Mouse (Mus musculus): ENCODE measurements around the gene Prdm2.

The Prdm2 gene

DNA sequence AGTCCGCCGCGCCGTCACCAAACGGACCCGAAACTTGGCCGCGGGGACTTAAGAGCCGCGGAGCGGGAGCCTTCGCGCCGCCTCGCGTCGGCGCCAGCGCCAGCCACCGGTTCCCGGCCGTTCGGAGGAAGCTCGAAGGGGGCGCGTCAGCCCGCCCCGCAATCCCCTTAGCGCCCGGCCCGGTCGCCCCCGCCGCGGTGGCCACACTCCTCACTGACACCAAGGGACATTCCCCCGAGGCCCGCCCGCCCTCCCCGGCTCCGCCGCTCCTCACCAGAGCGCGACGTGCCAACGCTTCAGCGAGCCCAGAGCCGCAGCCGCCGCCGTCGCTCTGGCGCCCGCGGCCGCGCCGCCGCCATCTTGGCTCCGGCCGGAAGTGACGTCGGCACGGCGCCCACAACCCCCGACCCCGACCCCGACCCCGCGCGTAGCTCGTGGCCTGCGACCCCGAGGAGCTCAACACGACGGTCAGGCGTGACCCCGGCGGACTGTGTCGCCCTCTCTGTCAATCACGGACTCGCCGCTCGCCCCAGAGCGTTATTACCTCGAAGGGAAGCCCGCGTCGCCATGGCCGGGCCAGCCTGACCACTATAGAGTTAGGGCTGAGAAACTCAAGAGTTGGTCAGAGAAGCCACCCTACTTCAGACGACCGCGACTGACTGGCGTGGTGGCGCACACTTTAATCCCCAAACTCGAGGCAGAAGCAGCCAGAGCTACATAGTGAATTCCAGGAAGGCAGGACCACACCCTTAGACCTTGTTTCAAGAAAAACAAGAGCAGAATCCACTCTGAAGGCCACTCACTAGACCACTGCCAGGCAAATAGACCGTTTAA lies at the start of gene Prdm2:
Prdm2 (minus strand) TSS at position 655 of the 834 bp plus-strand sequence.
- peak; percentile 47 to 49 for DNase-seq (ENCODE audit: low spot score in 2 of 2)

DNA sequence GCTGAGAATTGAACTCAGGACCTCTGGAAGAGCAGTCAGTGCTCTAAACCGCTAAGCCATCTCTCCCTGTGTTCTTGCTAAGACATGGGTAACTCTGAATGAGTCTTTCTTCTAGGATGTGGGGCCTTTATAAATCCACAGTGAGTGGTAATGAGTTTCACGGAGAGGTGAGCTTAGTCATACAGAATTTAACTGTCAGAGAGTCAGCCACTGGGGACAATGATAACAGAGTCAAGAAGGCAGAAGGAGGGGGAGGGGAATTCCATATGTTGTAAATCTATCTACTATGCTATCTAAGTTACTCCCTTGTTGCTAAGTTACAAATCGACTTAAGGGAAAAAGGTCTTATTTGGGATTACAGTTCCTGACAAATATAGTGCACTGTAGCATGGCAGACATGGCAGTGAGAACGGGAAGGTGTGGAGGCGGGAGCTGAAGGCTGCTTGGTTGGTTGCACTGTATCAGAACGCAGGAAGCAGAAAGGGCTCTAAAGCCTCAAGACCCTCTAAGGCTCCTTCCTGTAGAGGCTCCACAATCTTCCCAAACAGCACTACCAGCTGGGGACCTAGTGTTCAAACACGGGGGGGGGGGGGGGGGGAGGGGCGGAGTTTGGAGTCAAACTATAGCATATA lies 47.0 kb upstream of the Prdm2 start:
- DNase-seq (ENCODE audit: low spot score in 2 of 2) = no peak

DNA sequence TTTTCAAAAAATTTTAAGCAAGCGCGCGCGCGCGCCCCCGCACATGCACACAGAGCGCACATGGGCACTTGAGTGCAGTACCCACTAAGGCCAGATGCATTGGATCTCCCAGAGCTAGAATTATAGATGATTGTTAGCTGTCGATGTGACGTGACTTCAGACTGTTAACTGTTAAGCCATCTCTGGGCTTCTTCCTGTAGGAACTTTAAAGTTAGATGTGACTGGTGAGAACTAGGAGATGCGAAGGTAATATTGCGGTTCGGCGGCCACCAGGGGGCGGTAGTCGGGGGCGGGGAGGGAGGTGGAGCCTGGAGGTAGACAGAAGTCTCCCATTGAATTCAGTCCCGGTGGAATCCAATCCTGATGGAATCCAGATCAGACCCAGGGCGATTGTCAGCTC lies 45.7 kb upstream of the Prdm2 start:
- DNase-seq (ENCODE audit: low spot score in 2 of 2) = peak in 1 of 2 experiments; percentile 22

DNA sequence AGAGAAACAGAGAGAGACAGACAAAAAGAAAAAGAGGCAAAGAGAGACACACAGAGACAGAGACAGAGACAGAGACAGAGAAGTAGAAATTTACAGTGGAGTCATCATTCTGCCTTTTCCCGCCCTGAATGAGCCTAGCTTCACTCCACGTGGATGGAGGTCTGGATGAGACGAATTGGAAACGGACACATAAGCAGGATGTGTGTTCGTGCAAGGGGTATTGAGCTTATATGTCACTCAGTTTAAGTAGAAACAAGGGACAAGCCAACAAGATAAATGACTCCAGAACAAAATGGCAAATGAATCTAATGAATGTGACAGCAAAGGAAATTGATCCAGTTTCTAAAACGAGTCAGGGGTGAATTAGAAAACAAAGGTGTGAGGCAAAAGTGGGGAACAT lies 45.2 kb upstream of the Prdm2 start:
- DNase-seq (ENCODE audit: low spot score in 2 of 2) = no peak

DNA sequence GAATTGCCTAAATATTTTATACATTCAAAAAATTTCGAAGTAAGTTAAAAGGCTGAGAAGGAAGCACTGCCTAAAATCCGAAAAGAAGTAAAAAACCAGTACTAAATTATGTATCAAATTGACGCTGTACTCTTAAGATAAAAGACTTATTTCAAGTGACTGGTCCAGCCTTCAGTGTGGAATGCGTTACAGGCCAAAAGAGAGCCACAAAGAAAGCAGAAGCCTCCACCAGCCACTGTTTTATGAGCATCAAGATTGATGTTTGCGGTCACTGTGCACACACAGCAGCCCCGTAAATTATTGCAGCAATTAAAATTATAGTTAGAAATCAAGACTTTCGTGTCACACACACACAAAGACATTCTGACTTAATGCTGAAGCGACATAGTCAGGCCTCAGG lies 42.7 kb upstream of the Prdm2 start:
- DNase-seq (ENCODE audit: low spot score in 2 of 2) = no peak

DNA sequence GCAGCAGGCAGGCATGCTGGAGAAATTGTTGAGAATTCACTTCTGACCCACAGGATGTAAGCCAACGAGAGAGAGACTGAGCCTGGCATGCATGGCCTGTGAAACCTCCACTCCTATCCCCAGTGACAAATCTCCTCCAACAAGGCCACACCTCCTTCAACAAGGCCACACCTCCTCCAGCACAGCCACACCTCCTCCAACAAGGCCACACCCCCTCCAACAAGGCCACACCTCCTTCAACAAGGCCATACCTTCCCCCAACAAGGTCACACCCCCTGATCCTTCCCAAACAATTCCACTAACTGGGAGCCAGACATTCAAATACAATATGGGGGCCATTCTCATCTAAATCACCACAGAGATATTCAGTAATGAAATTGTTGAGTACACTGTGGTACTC lies 40.6 kb upstream of the Prdm2 start:
- DNase-seq (ENCODE audit: low spot score in 2 of 2) = no peak

DNA sequence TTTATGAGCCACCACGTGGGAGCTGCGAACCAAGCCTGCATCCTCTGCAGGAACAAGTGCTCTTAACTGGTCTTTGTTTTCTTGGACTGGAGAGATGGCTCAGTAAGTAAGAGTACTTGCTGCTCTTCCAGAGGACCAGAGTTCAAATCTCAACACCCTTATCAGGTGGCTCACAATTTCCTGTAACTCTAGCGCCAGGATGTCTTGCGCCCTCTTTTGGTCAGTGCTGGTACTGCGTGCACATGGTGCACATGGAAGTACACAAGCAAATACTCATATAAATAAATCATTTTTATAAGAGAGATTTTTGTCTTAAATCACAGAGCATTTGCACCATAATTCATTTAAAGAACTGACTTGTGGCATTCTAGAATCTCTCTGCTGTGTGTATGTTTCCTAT lies 35.3 kb upstream of the Prdm2 start:
- no peak for DNase-seq (ENCODE audit: low spot score in 2 of 2)

DNA sequence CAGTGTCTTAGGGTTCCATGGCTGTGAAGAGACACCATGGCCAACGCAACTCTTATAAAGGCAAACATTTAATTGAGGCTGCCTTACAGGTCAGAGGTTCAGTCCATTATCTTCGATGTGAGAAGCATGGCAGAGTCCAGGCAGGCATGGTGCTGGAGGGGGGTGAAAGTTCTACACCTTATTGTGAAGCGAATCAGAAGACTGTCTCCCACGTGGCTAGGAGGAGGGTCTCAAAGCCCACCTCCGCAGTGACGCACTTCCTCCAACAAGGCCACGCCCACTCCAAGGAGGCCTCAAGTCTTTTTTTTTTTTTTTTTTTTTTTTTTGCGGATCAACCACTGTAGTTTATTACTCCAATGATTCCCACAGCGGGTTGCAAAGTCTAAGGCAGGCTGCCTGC lies 28.5 kb upstream of the Prdm2 start:
- DNase-seq (ENCODE audit: low spot score in 2 of 2) = no peak

DNA sequence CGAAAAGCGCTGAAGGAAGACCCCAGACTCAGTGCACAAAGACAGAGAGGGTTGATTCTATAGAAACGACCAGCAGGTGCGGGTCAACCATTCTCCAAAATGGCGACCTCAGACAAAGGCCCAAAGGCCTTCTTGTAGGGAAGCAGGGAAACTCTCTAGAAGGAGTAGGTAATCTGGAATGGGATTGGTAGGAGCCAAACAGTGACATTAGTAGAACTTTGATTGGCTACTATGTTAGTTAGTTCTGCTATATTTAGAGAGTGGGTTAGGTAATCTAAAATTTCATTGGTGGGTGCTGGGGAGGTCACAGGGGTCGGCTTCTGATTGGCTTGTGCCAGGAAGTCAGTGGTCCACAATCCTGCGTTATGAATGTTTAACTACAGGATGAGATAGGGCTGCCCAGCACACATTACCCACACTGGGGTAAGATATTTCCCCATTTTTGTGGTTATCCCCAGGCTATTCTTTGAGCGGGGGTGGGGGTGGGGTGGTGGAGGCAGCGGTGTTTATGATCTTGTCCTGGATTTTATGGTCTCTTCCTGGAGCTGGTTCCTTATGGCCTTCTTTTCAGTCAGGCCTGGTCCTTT lies 26.9 kb upstream of the Prdm2 start:
- no peak for DNase-seq (ENCODE audit: low spot score in 2 of 2)

DNA sequence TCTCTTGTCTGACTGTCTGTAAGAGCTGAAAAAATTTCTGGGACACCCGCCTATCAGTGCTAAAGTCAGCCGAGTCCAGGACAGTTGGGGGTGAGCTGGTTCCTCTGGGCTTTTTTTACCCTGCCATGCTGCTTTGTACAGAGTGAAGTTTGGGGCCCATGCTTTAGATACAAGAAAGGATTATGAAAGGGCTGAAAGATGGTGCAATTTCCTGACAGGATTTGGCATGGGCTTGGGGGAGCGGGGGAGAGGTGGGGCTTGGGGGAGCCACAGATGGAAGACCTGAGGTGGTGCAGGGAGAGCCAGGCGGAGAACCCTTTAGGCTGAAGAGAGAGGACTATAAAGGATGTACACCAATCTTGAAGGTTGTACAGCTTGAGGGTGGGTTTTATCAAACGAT lies 26.3 kb upstream of the Prdm2 start:
- DNase-seq (ENCODE audit: low spot score in 2 of 2) = no peak

DNA sequence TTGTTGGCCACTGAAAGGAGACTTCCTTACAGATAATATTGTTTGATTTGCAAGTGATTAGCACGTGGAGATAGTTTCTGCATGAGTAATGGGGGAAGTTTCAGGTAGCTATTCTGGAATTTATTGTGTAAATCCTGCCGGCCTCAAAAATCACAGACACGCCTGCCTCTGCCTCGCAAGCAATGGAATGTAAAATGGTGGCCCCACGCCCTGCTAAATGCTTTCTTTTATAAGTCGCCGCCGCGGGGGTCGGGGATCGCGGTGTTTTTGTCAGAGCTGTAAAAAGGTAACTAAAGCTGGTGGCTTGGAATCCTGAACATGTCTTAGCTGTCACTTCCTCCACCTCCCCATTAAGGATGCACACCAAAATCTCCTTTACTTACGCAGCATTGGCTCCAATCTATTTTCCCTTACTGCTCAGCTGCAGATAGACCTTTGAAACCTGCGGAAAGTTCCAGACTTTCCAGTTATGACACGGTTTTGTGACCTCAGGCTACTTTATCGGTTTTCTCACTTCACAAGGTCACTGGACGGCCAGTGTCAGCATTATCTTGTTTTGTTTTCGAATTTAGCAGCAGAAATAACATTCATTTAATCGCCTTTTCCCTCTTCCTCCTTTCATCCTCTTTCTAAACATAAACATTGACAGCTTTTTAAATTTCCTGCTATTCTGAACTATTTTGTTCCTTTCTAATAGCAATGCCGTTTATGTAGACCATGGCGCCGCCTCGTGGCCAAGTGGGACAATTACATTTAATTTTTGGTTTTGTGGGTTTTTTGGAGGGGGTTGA lies 25.6 kb upstream of the Prdm2 start:
- DNase-seq (ENCODE audit: low spot score in 2 of 2) = peak; percentile 40 to 43

DNA sequence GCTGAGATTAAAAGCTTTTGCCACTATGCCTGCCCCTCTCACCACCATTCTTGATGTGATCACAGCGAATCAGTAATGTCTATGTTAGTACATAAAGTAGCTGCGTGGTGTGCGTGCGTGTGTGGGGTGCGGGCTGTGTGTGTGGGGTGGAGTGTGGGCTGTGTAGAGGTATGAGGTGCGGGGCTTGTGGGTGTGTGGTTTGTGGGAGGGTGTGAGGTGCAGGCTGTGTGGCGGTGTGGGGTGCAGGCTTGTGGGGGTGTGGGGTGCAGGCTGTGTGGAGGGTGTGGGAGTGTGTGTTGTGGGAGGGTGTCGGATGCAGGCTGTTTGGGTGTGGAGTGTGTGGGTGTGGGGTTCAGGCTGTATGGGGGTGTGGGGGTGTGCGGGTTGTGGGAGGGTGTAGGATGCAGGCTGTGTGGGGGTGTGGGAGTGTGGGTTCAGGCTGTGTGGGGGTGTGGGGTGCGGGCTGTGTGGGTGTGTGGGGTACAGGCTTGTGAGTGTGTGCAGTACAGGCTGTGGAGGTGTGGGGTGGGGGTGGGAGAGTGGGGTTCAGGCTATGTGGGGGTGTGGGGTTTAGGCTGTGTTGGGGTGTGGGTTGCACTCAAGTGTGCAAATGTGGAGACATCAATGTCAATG lies 19.1 kb upstream of the Prdm2 start:
- DNase-seq (ENCODE audit: low spot score in 2 of 2) = no peak

DNA sequence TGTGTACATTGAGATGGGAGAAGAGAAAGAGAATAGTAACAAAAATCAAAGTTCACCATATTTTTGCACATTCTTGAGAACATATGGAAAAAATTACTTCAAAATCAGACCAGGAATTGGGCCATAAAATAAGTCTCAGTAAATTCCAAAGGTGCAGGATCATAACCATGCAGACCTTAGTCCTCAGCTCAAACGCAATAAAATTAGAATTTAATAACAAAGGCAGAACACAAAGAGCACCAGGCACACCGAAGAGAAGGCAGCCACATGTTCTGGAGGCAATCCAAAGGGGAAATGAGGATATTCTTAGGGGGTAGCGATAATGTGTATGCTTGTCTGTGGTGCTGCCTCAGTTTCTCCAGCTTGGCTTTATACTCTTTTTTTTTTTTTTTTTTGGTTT lies 18.3 kb upstream of the Prdm2 start:
- DNase-seq (ENCODE audit: low spot score in 2 of 2) = no peak

DNA sequence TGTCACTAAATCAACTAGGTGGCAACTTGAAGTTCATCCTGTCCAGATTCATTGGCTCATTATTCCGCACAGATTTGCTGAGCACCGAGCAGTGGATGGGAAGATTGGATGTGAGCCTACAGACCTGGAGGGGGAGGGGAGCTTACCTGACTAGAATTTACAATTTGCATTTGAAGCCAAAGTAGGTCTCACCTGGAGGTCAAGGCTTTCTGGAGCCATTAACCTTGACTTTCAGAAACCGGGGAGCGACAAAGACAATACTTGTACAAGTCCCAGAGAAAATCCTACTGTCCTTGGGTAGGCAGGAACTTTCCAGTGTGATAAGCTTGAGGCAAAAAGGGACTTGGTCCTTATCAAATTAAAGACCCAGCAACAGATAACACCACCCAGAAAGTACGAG lies 15.2 kb upstream of the Prdm2 start:
- DNase-seq (ENCODE audit: low spot score in 2 of 2) = no peak

DNA sequence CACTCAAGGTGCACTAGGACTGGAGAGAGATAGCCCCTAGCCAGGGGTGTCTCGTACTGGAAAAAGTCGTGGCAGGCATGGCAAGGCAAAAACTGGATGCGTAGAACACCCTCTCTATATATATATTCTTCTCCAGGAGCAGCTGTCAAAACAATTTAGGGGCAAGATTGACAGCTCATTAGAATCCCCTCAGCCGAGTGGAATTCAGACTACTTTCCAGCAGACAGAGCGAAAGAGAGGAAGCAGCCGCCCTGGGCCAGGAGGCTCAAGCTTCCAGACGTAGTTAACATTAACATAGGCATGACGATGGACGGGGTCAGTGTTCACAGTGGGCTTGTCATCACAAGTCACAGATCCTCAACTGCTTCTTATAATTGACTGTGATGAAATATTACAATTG lies 13.1 kb upstream of the Prdm2 start:
- no peak for DNase-seq (ENCODE audit: low spot score in 2 of 2)

DNA sequence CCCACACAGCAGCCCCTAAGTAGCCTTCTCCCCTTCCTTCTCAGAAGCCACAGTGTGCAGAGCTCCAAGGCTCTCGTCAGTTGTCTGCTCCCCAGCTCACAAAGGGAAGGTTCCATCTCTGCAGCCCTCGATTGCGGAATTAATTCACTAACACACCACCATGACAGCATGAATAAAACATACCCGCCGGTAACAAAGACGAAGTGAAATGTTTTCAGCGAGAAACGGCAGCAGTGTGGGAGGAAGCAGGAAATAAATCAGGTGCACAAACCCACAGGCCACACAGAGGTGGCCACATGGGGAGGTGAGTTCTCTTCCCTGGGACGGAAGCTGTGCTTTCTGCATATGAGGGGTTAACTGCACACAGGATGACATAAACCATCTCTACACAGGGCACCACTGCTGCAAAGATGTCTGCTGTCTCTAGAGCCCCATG lies 6.5 kb upstream of the Prdm2 start:
- DNase-seq (ENCODE audit: low spot score in 2 of 2) = no peak

DNA sequence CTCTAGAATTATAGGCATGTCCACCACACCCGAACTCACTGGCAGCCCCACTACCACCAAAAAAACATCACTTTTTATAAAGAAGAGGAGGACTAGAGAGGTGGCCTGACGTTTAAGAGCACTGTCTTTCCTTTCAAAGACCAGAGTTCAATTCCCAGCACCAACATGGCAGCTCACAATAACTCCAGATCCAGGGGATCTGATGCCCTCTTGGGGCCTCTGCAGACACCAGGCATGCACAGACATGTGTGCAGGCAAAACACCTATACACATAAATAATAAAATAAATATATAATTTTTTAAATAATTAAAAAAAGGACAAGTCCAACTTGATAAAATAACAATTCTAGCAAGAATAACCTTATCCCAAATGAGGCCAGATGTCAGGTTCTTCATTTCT lies 6.1 kb upstream of the Prdm2 start:
- no peak for DNase-seq (ENCODE audit: low spot score in 2 of 2)

DNA sequence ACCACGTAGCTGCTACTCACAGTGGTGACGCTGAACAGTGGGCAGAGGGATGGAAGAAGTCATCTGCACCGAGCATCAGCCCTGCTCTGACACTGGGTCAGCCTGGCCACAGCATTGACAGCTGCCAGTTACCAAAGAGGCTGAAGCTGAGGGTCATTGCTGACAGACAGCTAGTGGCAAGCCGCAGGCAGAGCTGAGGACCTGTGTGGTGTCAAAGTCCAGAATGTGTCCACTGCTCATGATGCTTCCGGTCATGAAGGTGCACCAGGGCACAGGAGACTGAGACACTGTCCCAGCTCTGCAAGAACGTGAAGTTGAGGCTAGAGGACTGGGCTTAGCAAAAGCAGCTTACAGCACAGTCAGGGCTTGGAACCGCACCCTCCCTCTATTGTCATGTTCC lies 4.4 kb upstream of the Prdm2 start:
- DNase-seq (ENCODE audit: low spot score in 2 of 2) = no peak

DNA sequence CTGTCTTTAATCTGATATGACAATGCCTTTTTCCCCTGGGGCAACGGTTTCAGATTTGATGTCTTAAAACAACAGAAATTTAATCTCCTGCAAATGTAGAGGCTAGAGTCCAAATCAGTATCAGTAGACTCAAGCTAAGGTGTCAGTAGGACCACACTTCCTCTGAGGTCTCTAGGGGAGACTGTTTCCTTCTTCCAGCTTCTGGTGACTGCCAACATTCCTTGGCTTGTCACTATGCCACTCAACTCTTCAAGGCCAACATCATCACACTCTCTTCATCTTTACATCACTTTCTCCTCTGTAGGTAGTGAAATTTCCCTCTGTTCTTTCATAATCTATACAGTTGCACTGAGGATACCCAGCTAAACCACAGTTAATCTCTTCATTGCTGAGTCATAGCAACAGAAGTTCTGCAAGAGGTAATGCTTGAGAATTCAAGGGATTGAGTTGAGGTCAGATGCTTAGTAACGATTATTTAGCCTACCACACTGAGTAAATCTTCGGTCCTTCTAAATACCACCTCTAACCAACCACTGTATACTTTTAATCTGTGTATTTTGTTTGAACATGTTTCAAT lies 1.5 kb upstream of the Prdm2 start:
- no peak for DNase-seq (ENCODE audit: low spot score in 2 of 2)

DNA sequence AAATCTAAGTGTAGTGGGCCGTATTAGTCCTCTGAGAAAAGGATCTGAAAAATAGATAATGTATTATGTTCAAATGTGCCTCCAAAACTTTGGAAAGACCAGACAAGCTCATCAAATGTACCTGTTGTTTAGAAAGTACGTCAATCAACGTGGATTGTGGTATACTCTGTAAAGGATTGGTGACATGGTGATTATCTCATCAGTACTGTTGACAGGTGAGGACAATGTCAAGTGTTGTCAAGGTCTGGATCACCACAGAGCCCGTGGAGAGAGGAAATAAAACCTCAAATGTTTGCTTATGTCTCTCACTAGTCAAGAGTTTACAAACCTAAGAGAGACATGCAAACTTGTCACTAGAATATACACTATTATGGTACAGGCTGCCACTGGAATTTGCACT lies 776 bp upstream of the Prdm2 start:
- DNase-seq (ENCODE audit: low spot score in 2 of 2) = no peak

DNA sequence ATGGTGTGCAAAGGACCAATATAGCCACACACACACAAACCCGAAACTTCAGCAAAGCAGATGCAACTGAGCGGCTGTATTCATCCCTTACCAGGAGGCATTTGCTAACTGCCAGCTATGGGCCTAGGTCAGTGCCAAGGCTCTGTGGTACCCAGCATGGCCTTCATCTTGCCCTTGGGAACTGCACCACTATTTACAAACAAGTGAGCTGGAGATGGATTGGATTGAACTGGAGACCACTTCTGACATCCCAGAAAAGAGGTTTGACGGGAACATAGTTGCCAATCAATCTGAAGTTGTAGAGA lies 332 bp upstream of the Prdm2 start:
- DNase-seq (ENCODE audit: low spot score in 2 of 2) = peak in 1 of 2 experiments; percentile 11

All from frontal cortex, postnatal 25 days (tissue).